Mouse (Mus musculus): Measurements from ENCODE around the gene Pi4k2a.

Pi4k2a gene

DNA sequence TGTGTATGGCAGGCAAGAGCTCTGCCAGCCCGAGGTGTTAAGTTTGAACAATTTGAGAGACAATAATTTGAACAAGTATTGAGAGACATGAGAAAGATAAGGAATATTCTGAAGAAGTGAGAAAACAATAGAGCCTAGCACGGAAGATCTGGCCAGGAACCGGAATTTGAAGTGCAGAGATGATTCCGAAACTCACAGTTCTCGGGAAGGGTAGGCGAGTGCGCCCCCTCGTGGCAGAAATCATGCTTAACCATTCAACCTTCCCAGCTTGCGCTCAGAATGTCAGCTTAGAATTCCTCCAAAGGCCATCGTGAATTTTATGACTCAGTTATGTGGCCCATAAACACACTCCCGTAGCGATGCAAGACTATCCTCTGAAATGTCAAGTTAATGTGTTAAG, 75.9 kb downstream of the Pi4k2a start:
- DNase-seq (ENCODE audit: low spot score), result peak; percentile 89

DNA sequence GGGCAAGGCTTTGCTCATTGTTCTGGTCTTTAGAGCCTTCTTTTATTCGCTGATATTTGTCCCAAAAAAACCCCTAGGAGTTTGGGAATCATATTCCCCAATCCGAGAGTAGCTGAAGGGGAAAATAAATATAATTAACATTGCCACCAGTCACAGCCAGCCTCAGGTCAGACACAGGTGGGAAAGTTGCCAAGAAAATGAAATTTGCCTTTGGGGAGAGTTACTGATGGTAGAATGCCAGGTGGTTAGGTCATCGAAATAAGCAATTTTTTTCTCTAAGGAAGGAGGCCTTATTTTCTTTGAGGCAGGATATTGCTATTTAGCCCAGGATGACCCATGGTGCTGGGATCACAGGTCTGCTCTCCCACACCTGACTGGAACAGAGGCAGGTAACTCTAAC, 76.5 kb downstream of the Pi4k2a start:
- DNase-seq (ENCODE audit: low spot score), result no peak

DNA sequence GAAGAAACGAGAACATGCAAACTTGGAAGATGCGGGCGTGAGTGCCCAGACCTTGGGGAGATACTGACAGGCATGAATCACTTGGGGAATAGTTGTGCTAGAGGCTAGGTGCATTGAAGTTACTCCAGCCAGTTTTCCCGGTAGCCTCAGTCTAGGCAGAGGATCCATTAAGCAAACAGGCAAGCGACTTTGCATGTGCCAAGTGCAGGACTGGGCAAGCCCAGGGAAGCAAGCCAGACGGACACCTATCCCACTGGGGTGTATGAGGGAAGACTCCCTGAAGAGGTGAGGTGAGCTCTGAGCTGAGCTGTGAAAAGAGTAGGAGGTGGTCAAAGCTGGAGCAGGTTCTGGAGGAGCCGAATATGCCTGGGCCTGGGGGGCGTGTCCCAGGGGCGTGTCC, 77.2 kb downstream of the Pi4k2a start:
- DNase-seq (ENCODE audit: low spot score), result no peak

DNA sequence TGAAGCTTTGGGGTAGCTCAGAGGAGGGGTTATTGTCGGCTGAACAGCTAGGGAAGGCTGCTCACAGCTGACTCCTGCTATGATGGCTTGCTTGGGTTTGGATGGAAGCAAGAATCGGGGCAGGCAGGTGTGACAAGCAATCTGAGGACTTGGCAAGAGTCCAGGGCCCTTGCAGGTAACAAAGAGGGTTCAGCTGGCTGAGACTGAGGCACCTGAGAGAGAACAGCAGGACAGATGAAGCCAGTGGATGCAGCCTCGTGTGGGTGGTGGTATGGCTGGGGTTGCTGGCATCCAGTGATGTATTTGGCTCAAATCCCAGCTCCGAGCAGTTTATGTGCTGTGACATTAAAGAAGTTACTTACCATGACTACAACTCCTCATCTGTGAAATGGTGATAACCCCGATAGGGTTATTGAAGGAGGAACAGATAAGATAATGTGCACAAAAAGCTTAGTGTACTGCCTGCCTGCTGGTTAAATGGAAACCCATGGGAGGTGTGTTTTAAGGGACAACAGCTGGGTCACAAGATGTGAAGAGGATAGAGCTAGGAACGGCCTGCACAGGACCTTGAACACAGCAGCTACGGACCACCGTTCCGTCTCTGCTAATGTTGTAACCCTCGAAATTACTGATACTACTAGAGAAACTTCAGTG, 79.2 kb downstream of the Pi4k2a start:
- no peak for DNase-seq (ENCODE audit: low spot score)

DNA sequence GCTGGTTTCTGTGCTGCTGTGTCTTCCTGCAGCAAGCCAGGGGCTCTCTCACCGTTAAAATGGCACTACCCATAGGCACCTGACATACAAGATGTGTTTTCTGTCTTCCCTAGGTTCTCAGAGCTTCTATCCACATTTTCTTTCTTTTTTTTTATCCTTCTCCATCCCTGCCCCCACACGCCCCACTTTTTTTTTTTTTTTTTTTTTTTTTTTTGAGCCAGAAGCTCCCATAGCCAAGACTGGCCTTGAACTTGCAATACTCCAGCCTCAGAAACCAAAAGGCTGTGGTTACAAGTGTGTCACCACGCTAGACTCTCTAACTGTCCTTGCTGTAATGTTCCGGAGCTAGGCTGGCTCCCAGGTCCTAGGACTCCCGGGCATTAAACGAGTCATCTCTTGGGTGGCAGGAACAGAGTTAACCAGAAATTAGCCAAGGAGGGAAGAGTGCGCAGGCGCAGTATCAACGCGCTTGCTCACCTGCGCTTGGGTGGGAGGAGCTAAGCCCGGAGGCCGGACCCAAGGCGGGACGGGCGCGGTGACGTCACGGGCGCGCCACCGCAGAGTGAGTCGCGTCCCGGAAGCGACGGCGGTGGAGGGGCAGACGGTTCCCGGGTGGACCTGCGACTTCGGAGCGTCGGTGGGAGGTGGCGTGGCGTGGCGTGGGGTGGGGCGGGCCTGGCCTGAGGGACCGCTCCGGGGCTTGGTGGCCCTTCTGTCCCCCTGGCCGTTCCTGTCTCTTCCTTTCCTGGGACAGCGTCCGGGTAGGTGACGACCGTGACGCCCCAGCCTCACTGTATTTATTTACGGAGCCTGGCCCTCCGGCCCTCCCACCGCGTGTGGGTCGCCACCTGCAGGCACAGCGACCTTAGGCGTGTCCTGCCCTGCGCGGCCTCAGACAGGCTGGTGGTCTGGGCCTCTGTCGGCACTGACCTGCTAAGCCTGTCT, 80.0 kb downstream of the Pi4k2a start:
- DNase-seq (ENCODE audit: low spot score), result peak; percentile 75
